Mouse (Mus musculus): ENCODE measurements at regions not wholly inside any gene's neighbourhood (a gene's known extent, or its start where the extent isn't known, plus 50 kb on each side); places are given as distances from the start of the nearest gene placed in this dataset.

GRCm38 (mm10) chr13:44040640-44041039 is 256.1 kb downstream of the Cd83 start:
- DNase-seq, result no peak

- no peak for DNase-seq
These were observed 258.3 kb downstream of the Cd83 start for GRCm38 (mm10) chr13:44042730-44043493.

GRCm38 (mm10) chr13:44043494-44043885 is 258.9 kb downstream of the Cd83 start:
- no peak for DNase-seq

GRCm38 (mm10) chr13:44044546-44045216 is 260.1 kb downstream of the Cd83 start:
- no peak for DNase-seq

- DNase-seq, result no peak
These were observed 261.9 kb downstream of the Cd83 start for GRCm38 (mm10) chr13:44046436-44046835.

- no peak for DNase-seq
These were observed 269.6 kb downstream of the Cd83 start for GRCm38 (mm10) chr13:44054157-44054556.

GRCm38 (mm10) chr13:44055573-44056491 is 271.3 kb downstream of the Cd83 start:
- DNase-seq, result peak in 1 of 2 experiments; percentile 23

GRCm38 (mm10) chr13:44056716-44057115 is 272.1 kb downstream of the Cd83 start:
- DNase-seq, result no peak

- no peak for DNase-seq
These were observed 273.0 kb downstream of the Cd83 start for GRCm38 (mm10) chr13:44057542-44057941.

- DNase-seq, result no peak
These were observed 273.7 kb downstream of the Cd83 start for GRCm38 (mm10) chr13:44058277-44058676.

- DNase-seq, result no peak
These were observed 274.9 kb downstream of the Cd83 start for GRCm38 (mm10) chr13:44059436-44059835.

- no peak for DNase-seq
These were observed 276.7 kb downstream of the Cd83 start for GRCm38 (mm10) chr13:44061286-44061685.

- peak in 1 of 2 experiments; percentile 3 for DNase-seq
These were observed 277.2 kb downstream of the Cd83 start for GRCm38 (mm10) chr13:44061721-44062300.

GRCm38 (mm10) chr13:44063317-44063716 is 278.7 kb downstream of the Cd83 start:
- no peak for DNase-seq

GRCm38 (mm10) chr13:44064026-44064425 is 279.5 kb downstream of the Cd83 start:
- DNase-seq, result no peak

- DNase-seq, result peak in 1 of 2 experiments; percentile 6
These were observed 281.2 kb downstream of the Cd83 start for GRCm38 (mm10) chr13:44065741-44066185.

- no peak for DNase-seq
These were observed 282.7 kb downstream of the Cd83 start for GRCm38 (mm10) chr13:44067244-44067643.

GRCm38 (mm10) chr13:44068951-44069350 is 284.4 kb downstream of the Cd83 start:
- no peak for DNase-seq

GRCm38 (mm10) chr13:44073122-44073521 is 288.5 kb downstream of the Cd83 start:
- no peak for DNase-seq

GRCm38 (mm10) chr13:44074172-44074571 is 289.6 kb downstream of the Cd83 start:
- no peak for DNase-seq

- DNase-seq, result no peak
These were observed 292.4 kb downstream of the Cd83 start for GRCm38 (mm10) chr13:44077022-44077421.

Data from lung, adult 18-20 months (tissue).